Mouse (Mus musculus): ENCODE results near the gene Ccl22. TPM values are rescaled to one million over a fixed set of nuclear protein-coding genes. Genes with fewer than 3 reads are reported as not detected.

Ccl22 gene
- total RNA-seq, 2 experiments from 2014 or later, result 0.25 to 0.31 TPM

GRCm38 (mm10) chr8:94778895-94779533 is 33.6 kb downstream of the Ccl22 start:
- no peak for DNase-seq (ENCODE audit: low spot score in 2 of 2)

GRCm38 (mm10) chr8:94779534-94780294 is 34.3 kb downstream of the Ccl22 start:
- DNase-seq (ENCODE audit: low spot score in 2 of 2), result no peak

- DNase-seq (ENCODE audit: low spot score in 2 of 2), result no peak
Observed at GRCm38 (mm10) chr8:94780491-94781154, 35.2 kb downstream of the Ccl22 start.

- no peak for DNase-seq (ENCODE audit: low spot score in 2 of 2)
Observed at GRCm38 (mm10) chr8:94781155-94781837, 35.9 kb downstream of the Ccl22 start.

- no peak for DNase-seq (ENCODE audit: low spot score in 2 of 2)
Observed at GRCm38 (mm10) chr8:94781838-94782235, 36.4 kb downstream of the Ccl22 start.

GRCm38 (mm10) chr8:94783890-94784289 is 38.5 kb downstream of the Ccl22 start:
- no peak for DNase-seq (ENCODE audit: low spot score in 2 of 2)

- no peak for DNase-seq (ENCODE audit: low spot score in 2 of 2)
Observed at GRCm38 (mm10) chr8:94785247-94785985, 40.0 kb downstream of the Ccl22 start.

- no peak for DNase-seq (ENCODE audit: low spot score in 2 of 2)
Observed at GRCm38 (mm10) chr8:94785995-94786595, 40.7 kb downstream of the Ccl22 start.

- DNase-seq (ENCODE audit: low spot score in 2 of 2), result no peak
Observed at GRCm38 (mm10) chr8:94787524-94788501, 42.4 kb downstream of the Ccl22 start.

GRCm38 (mm10) chr8:94789256-94789955 is 44.0 kb downstream of the Ccl22 start:
- DNase-seq (ENCODE audit: low spot score in 2 of 2), result no peak

- DNase-seq (ENCODE audit: low spot score in 2 of 2), result no peak
Observed at GRCm38 (mm10) chr8:94794368-94794767, 49.0 kb downstream of the Ccl22 start.

- DNase-seq (ENCODE audit: low spot score in 2 of 2), result no peak
Observed at GRCm38 (mm10) chr8:94794782-94795181, 49.4 kb downstream of the Ccl22 start.

GRCm38 (mm10) chr8:94800278-94800968 is 55.0 kb downstream of the Ccl22 start:
- no peak for DNase-seq (ENCODE audit: low spot score in 2 of 2)

Other genes starting within 250 kb of the Ccl22 start
- 10 to 100 TPM; 18.1 to 20.4 TPM for gene Cpne2, start 212.6 kb upstream of the Ccl22 start, total RNA-seq (2021)
- gene Rspry1, start 143.7 kb upstream of the Ccl22 start, total RNA-seq (2021), result 10 to 100 TPM; 26.2 to 26.7 TPM
- 10 to 100 TPM; 43.8 to 50.1 TPM for gene Fam192a, start 143.6 kb upstream of the Ccl22 start, total RNA-seq (2021)
- 100 to 1,000 TPM; 101 to 111 TPM for gene Arl2bp, start 79.0 kb upstream of the Ccl22 start, total RNA-seq (2021)
- gene Pllp, start 49.3 kb upstream of the Ccl22 start, total RNA-seq (2021), result 1 to 10 TPM; 3.3 to 4.1 TPM
- 10 to 100 TPM; 18.8 to 21.1 TPM for gene Cx3cl1, start 26.4 kb downstream of the Ccl22 start, total RNA-seq (2021)
- gene Ccl17, start 64.9 kb downstream of the Ccl22 start, total RNA-seq (2021), result under 1 TPM; 0.87 to 0.90 TPM
- 100 to 1,000 TPM; 128 to 144 TPM for gene Coq9, start 92.7 kb downstream of the Ccl22 start, total RNA-seq (2021)
- 10 to 100 TPM; 84.1 to 89.3 TPM for gene Ciapin1, start 92.8 kb downstream of the Ccl22 start, total RNA-seq (2021)
- gene Polr2c, start 111.9 kb downstream of the Ccl22 start, total RNA-seq (2021), result 10 to 100 TPM; 61.4 to 65.6 TPM
- 10 to 100 TPM; 21.5 to 24.9 TPM for gene Dok4, start 130.7 kb downstream of the Ccl22 start, total RNA-seq (2021)
- gene Ccdc102a, start 172.5 kb downstream of the Ccl22 start, total RNA-seq (2021), result 10 to 100 TPM; 13.3 to 14.0 TPM
- gene Adgrg5, start 178.1 kb downstream of the Ccl22 start, total RNA-seq (2021), result under 1 TPM; 0.28 to 0.42 TPM
- 10 to 100 TPM; 38.3 to 62.3 TPM for gene Adgrg1, start 229.2 kb downstream of the Ccl22 start, total RNA-seq (2021)